Mouse (Mus musculus) neural tube, embryonic 10.5 days (tissue): ENCODE data around the gene Tmem176b.

Experiments used
- DNase-seq: peaks from one replicate; pipeline ENCODE4 v3.0.0-alpha.2; 2017; ENCODE audit warnings: low spot score; ENCODE audit errors: extremely low spot score

Tmem176b gene

DNA sequence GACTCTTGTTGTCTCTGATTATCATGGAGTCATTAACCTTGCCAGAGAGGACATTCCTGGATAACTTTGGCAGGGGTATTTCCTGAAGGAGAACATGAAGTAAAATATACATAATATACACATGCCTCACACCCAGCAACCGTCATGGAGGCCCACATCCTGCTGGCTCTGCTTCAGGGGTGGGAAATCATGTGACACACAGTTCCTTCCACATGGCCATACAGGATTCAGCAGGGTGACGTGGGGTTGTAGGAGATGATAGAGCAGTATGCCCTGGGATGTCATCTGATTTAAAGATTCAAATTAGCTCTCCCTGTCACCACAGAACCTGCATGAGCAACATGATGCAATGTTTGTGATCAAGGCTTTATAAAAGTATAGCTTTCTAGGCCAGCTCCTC is 53.4 kb downstream of the Tmem176b start:
- no peak for DNase-seq

DNA sequence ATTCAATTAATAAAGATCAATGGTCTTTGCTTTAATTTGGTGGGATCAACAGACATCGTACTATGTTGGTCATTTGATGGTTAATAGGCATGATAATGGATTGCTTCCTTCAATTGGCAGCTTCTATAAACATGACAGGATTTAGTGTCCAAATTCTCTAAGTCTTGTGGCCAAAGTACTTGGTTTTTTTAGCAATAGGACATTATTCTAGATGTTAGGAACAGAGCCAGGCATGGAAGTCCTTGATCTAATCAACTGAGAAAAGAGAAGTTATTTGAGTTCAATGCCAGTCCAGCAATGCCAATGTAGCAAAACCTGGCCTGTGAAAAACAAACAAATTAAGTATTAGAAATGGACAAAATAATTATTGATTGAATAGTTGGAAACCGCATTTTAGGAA is 55.7 kb downstream of the Tmem176b start:
- no peak for DNase-seq

DNA sequence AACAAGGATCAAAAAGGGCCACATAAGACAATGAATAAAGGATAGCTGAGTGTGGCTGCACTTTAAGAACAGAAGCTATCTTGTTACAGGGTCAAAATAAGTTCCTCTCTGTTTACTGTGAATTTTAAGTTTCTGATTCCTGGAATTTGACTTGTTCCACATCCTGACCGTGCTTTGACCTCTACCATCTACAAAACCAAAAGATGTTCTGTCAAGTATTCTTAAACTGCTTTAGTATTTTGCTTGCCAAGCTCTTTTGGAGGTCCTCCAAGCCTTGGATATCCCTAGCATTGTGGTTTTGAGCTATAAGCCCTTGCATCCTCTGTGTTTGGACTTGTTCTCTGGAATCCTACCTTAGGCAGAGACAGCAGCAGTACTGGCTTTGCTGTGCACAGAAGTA is 56.1 kb downstream of the Tmem176b start:
- no peak for DNase-seq

DNA sequence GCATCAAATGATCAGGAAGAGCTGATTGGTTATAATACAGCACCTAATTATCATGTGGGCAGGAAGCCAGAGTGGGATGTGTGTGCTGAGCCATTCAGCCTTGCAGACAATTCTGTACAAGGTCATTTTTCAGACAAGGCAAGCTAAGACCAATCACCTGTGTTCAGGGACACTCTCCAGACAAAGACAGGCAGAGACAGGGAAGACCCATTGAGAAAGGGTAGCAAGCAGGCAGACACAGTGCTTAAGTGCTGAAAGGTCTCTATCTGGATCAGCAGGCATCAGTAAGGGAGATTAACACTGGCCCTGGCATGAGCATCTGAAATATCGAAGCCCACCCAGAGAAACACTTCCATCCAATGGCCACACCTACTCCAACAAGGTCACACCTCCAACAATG is 56.9 kb downstream of the Tmem176b start:
- DNase-seq: no peak
